Mouse (Mus musculus): ENCODE measurements around the gene Plekhf1. TPM values are rescaled to one million over a fixed set of nuclear protein-coding genes. Genes with fewer than 3 reads are reported as not detected.

Gene Plekhf1
- polyA plus RNA-seq, 1 experiment = 10.6 TPM

DNA sequence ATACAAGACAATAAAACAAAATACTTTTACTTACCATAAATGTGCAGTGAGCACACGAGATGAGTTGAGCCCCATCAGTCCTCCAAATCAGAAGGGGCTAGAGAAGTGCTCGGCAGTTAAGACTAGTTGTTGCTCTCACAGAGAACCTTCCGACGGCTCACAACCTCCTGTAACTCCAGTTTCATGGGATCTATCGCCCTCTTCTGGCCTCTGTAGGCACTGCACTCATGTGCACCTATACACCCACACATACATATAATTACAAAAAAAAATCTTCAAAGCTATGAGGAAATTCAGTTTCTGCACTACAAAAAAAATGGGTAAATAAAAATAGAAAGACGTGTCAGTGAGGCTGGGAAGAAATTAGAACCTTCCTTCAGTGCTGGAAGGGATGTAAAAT lies 23.5 kb downstream of the Plekhf1 start:
- Histone ChIP-seq H3ac (ENCODE audit: control insufficient read depth, insufficient read length, low read depth) (no peak overlapping the region), H3K4me3 (ENCODE audit: insufficient read depth, poor library complexity, severe bottlenecking) (no peak overlapping the region), H3K27me3 (ENCODE audit: control insufficient read depth, insufficient read depth, insufficient read length) (no peaks in the 10 kb centered on the region), H3K79me2 (ENCODE audit: control insufficient read depth, insufficient read depth) (no peaks in the 10 kb centered on the region), H3K36me3 (ENCODE audit: control insufficient read depth, insufficient read depth) (no peaks in the 10 kb centered on the region), H3K79me3 (ENCODE audit: low read depth) (no peaks in the 10 kb centered on the region)
- TF ChIP-seq CEBPB (IDR thresholded peaks at IDR 0.05; ENCODE audit: low read depth) = no peak
- TF ChIP-seq FOSL1 (IDR thresholded peaks at IDR 0.05; ENCODE audit: insufficient read depth, low read length, poor library complexity, severe bottlenecking) = no peak
- TF ChIP-seq MYOG (IDR thresholded peaks at IDR 0.05; ENCODE audit: control insufficient read depth, extremely low read depth, insufficient read length) = no peak
- no peak for TF ChIP-seq MYOD1 (IDR thresholded peaks at IDR 0.05; ENCODE audit: control insufficient read depth, insufficient read length, low read depth)
- no peak for TF ChIP-seq USF1 (IDR thresholded peaks at IDR 0.05; ENCODE audit: low read depth)
- no peak for TF ChIP-seq MAX (IDR thresholded peaks at IDR 0.05)
- no peak for TF ChIP-seq CTCF (IDR thresholded peaks at IDR 0.05; ENCODE audit: control insufficient read depth, insufficient read depth, insufficient read length)

DNA sequence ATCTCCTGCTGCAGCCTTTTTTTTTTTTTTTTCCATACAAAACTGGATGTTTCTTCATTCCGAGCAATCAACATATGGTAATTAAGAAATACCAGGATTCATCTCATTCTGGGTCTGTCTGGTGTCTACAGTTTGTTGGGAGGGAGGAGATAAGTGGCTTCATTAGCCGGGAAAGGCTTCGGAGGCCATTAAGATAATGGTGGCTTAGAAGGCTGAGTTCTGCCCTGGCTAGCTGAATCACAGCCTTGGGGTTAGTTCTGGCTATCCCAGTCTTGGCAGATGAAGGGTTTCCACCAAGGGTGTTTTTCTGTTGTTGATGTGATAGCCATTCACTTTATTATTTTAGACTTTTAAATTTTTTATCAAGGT lies 26.5 kb downstream of the Plekhf1 start:
- no peaks in the 10 kb centered on the region for H3K79me2 ChIP-seq (ENCODE audit: control insufficient read depth, insufficient read depth)
- H3K79me3 ChIP-seq (ENCODE audit: low read depth) = no peaks in the 10 kb centered on the region
- H3ac ChIP-seq (ENCODE audit: control insufficient read depth, insufficient read length, low read depth) = no peak overlapping the region
- no peak for TF ChIP-seq USF1 (IDR thresholded peaks at IDR 0.05; ENCODE audit: low read depth)
- TF ChIP-seq MYOG (IDR thresholded peaks at IDR 0.05; ENCODE audit: control insufficient read depth, extremely low read depth, insufficient read length) = no peak
- no peak for TF ChIP-seq CEBPB (IDR thresholded peaks at IDR 0.05; ENCODE audit: low read depth)
- no peaks in the 10 kb centered on the region for H3K36me3 ChIP-seq (ENCODE audit: control insufficient read depth, insufficient read depth)
- no peaks in the 10 kb centered on the region for H3K27me3 ChIP-seq (ENCODE audit: control insufficient read depth, insufficient read depth, insufficient read length)
- no peak overlapping the region for H3K4me3 ChIP-seq (ENCODE audit: insufficient read depth, poor library complexity, severe bottlenecking)

DNA sequence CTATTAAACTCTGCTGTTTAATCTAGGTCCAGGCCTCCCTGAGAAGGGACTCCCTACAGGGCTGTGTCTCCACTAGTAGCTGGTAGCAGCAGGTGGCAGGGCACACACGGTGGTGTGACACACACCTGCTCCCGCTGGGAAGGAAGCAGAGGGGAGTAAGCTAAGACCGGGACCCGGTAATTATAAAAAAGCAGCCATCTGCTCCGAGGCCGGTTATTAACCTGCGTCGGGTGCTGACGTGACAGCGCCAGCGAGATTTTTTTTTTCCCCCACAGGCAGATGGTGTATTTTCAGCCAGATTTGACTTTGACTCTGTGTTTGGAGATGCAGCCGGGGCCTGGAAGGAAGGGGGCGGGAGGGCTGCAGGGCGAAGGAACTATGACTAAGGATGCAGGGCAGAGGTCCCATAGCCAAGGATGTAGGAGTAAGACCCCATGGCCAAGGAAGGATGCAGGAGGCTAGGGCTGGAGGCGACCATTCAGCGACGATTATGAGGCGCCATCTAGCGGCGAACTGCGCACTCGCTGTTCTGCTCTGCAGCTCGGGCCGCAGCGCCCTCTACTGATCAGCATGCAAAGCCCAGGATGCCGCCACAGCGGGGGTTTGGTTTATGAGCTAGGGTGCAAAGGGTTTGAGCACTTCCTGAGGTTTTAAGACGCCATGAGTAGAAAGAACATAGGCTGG lies 27.1 kb downstream of the Plekhf1 start:
- Histone ChIP-seq H3K36me3 (ENCODE audit: control insufficient read depth, insufficient read depth) (no peaks in the 10 kb centered on the region), H3K4me3 (ENCODE audit: insufficient read depth, poor library complexity, severe bottlenecking) (no peak overlapping the region), H3K79me2 (ENCODE audit: control insufficient read depth, insufficient read depth) (no peaks in the 10 kb centered on the region), H3K27me3 (ENCODE audit: control insufficient read depth, insufficient read depth, insufficient read length) (no peaks in the 10 kb centered on the region), H3ac (ENCODE audit: control insufficient read depth, insufficient read length, low read depth) (no peak overlapping the region), H3K79me3 (ENCODE audit: low read depth) (no peaks in the 10 kb centered on the region)
- peak; percentile 54 for TF ChIP-seq MAX (IDR thresholded peaks at IDR 0.05)
- TF ChIP-seq FOSL1 (IDR thresholded peaks at IDR 0.05; ENCODE audit: insufficient read depth, low read length, poor library complexity, severe bottlenecking) = no peak
- TF ChIP-seq CEBPB (IDR thresholded peaks at IDR 0.05; ENCODE audit: low read depth) = no peak
- no peak for TF ChIP-seq MYOG (IDR thresholded peaks at IDR 0.05; ENCODE audit: control insufficient read depth, extremely low read depth, insufficient read length)
- TF ChIP-seq USF1 (IDR thresholded peaks at IDR 0.05; ENCODE audit: low read depth) = no peak
- no peak for TF ChIP-seq MYOD1 (IDR thresholded peaks at IDR 0.05; ENCODE audit: control insufficient read depth, insufficient read length, low read depth)
- peak; percentile 100 for TF ChIP-seq CTCF (IDR thresholded peaks at IDR 0.05; ENCODE audit: control insufficient read depth, insufficient read depth, insufficient read length)

GRCm38 (mm10) chr7:38199907-38200605 lies 27.8 kb downstream of the Plekhf1 start:
- Histone ChIP-seq H3K27me3 (ENCODE audit: control insufficient read depth, insufficient read depth, insufficient read length) (no peaks in the 10 kb centered on the region), H3ac (ENCODE audit: control insufficient read depth, insufficient read length, low read depth) (no peak overlapping the region), H3K79me3 (ENCODE audit: low read depth) (no peaks in the 10 kb centered on the region), H3K79me2 (ENCODE audit: control insufficient read depth, insufficient read depth) (no peaks in the 10 kb centered on the region), H3K36me3 (ENCODE audit: control insufficient read depth, insufficient read depth) (no peaks in the 10 kb centered on the region), H3K4me3 (ENCODE audit: insufficient read depth, poor library complexity, severe bottlenecking) (no peak overlapping the region)
- TF ChIP-seq MYOG (IDR thresholded peaks at IDR 0.05; ENCODE audit: control insufficient read depth, extremely low read depth, insufficient read length) (no peak), FOSL1 (IDR thresholded peaks at IDR 0.05; ENCODE audit: insufficient read depth, low read length, poor library complexity, severe bottlenecking) (no peak), USF1 (IDR thresholded peaks at IDR 0.05; ENCODE audit: low read depth) (no peak), MYOD1 (IDR thresholded peaks at IDR 0.05; ENCODE audit: control insufficient read depth, insufficient read length, low read depth) (no peak), CTCF (IDR thresholded peaks at IDR 0.05; ENCODE audit: control insufficient read depth, insufficient read depth, insufficient read length) (no peak), MAX (IDR thresholded peaks at IDR 0.05) (no peak), CEBPB (IDR thresholded peaks at IDR 0.05; ENCODE audit: low read depth) (no peak)

- no peak overlapping the region for H3K4me3 ChIP-seq (ENCODE audit: insufficient read depth, poor library complexity, severe bottlenecking)
- no peak for TF ChIP-seq USF1 (IDR thresholded peaks at IDR 0.05; ENCODE audit: low read depth)
- TF ChIP-seq MYOD1 (IDR thresholded peaks at IDR 0.05; ENCODE audit: control insufficient read depth, insufficient read length, low read depth) = no peak
- no peak for TF ChIP-seq MAX (IDR thresholded peaks at IDR 0.05)
- TF ChIP-seq MYOG (IDR thresholded peaks at IDR 0.05; ENCODE audit: control insufficient read depth, extremely low read depth, insufficient read length) = no peak
- TF ChIP-seq FOSL1 (IDR thresholded peaks at IDR 0.05; ENCODE audit: insufficient read depth, low read length, poor library complexity, severe bottlenecking) = no peak
- no peak for TF ChIP-seq CTCF (IDR thresholded peaks at IDR 0.05; ENCODE audit: control insufficient read depth, insufficient read depth, insufficient read length)
- TF ChIP-seq CEBPB (IDR thresholded peaks at IDR 0.05; ENCODE audit: low read depth) = no peak
- no peak overlapping the region for H3ac ChIP-seq (ENCODE audit: control insufficient read depth, insufficient read length, low read depth)
- no peaks in the 10 kb centered on the region for H3K79me3 ChIP-seq (ENCODE audit: low read depth)
- no peaks in the 10 kb centered on the region for H3K79me2 ChIP-seq (ENCODE audit: control insufficient read depth, insufficient read depth)
- H3K36me3 ChIP-seq (ENCODE audit: control insufficient read depth, insufficient read depth) = no peaks in the 10 kb centered on the region
- H3K27me3 ChIP-seq (ENCODE audit: control insufficient read depth, insufficient read depth, insufficient read length) = no peaks in the 10 kb centered on the region
Measured at GRCm38 (mm10) chr7:38191571-38191970, 36.2 kb downstream of the Plekhf1 start.
